Mouse (Mus musculus): Measurements from ENCODE around the gene Adk. TPM values are rescaled to one million over a fixed set of nuclear protein-coding genes. Genes with fewer than 3 reads are reported as not detected.
A peak's percentile ranks its signal among the peaks of the same experiment; 100 is the strongest.

The Adk gene
- polyA plus RNA-seq, 1 experiment from 2014 or later = 102 TPM

DNA sequence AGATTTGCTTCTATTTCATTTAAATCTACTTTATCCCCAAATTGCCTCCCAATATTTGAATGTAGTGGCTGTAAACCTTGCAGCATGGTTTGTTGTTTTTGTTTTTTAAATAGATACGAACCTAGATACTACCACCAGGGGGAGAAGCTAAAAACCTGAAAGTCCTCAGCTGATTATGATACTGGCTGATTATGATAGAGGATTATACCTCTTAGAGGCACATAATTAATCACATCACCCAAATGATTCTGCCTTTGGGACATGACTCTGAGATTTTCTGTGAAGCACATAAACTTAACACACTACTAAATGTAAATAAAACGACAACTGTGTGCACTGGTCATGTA, 201.6 kb downstream of the Adk start:
- DNase-seq (ENCODE audit: low spot score) = peak; percentile 14

DNA sequence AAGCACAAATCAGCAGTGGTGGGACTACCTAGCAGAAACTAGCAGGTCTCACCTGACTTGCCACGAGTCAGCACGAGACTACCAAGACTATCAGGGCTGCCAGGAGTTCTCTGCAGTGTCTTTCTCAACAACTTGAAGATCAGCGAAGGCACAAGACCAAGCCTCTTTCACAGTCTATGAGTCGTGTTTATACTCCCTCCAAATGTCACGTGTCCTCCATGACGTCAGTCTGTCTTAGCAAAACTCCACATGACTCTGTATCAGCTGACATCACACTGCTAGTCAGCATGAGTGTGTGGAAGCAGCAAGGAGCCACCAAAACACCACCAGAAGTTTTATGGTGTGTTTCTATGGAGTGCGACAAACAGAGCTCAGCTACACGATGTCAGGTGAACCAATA, 215.9 kb downstream of the Adk start:
- DNase-seq (ENCODE audit: low spot score) = no peak

DNA sequence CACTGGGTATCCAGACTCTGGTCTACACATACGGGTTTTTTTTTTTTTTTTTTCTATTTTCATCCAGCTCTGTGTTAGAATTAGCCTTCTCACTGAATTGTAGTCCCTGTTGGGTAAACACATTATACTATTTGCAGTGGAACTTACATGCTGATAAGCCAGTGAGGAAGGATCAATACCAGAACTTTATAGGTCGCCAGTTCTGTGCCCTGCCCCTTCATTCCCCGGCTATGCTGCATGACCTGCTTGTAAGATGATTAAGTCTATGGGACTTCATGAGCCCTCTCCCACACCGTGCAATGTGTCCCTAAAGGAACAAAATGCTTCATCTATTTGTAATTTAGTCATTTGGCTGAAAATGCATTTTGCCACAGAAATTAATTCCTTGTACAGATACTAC, 219.1 kb downstream of the Adk start:
- no peak for DNase-seq (ENCODE audit: low spot score)

DNA sequence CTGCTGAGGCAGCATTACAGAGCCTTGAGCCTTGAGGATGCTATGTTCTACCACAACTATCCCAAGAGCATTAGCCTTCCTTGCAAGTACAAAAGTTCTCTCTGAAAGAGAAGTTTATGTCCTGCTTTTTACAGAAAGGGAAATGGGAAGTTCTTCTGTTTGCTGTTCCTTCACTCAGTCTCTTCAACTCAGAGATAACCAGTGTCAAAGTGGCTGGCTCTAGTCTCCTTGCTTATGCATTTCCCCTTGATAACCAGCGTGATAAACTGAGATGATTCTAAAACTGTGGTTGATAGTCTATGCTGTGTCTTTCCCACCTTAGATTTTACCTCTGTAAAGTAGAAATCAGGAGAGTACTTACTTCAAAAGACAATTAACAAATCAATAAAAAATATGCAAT, 223.4 kb downstream of the Adk start:
- no peak for DNase-seq (ENCODE audit: low spot score)

DNA sequence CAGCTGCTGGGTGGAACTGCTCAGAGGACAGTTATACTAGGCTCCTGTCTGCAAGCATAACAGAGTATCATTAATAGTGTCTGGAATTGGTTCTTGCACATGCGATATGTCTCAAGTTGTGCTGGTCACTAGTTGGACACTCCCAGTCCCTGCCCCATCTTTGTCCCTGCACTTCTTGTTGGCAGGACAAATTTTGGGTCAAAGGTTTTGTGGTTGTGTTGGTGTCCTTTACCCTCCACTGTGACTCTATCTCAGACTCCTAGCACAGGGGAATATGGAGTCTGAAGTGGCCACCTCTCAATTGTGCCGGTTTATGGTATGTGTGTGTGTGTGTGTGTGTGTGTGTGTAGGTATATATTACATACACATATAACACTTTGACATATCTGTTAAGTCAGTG, 225.9 kb downstream of the Adk start:
- no peak for DNase-seq (ENCODE audit: low spot score)

DNA sequence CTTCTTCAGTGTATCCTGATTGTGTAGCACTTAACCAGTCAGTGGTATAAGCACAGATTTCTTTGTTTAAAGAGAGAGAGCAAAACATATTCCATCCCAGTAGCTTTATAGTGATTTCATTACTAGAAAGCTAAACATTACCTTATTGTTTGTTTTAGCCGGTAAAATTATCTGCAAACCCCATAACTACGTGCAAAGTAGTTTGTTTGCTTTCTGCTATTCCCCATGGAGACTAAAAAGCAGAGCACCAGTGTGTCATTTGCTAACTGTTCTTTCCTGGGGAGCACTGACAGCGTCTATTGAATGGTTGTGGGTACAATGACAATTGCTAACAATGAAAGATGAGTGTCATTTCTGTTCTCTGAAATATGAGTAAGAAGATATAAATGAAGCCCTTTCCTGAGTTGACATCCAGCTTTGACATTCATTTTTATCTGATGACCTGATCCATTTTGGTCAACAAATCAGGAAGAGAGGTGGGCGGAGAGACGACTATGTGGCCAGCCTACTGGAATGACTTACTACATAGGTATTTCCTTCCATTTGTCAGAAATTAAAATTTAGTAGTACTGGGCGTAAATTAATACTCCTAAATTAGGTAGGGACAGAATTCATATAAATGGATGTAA, 226.6 kb downstream of the Adk start:
- DNase-seq (ENCODE audit: low spot score) = no peak

DNA sequence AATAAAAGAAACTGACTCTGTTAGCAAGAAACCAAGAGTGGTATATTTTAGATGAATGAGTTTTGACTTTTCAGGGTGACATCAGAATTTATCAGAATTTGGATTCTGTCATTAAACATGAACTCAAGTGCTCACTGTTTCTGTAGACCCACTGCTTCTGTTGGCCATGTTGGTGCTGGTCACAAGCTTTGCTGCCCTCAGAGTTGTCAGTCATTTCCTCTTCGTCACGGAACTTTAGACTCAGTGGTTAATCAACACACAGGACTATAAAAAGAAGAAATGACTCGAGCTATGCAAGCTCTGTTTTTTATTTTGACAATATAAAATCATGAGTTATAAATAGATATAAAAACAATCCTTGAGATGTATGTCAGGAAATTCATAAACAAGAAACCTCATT, 228.1 kb downstream of the Adk start:
- DNase-seq (ENCODE audit: low spot score) = no peak

DNA sequence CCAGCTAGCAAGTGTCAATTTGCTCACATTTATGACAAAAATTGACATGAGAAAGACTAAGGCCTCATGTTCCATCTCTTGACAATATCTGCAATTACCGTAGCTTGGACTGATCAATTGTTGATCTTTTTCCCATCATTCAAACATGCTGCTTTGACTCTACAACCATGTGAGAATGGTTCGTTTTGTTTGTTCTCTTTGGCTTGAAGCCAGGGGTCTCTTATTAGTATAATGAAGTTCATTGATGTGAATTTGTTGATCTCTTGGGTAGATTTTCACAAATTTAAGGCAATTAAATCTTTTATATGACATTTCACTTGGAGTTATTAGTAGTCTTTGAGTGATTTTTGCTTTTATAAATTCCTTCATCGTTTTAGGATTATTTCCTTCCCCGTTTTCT, 229.1 kb downstream of the Adk start:
- DNase-seq (ENCODE audit: low spot score) = no peak

DNA sequence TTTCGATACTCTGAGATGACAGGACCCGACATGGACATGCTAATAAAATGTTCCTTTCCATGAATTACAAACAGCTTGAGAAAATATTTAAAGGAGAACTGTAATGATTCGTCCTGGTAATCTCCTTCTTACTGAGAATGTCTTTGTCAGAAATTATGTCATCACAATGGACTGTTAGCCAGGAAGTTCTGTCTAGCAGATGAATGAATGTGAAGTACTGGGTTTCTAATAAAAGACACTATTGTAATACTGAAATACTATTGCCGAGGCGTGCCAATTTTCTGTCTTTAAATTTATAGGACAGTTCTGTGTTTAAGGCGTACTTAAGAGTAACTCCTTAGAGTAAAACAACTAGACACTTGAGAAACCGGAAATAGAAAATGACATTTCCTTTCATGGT, 231.7 kb downstream of the Adk start:
- DNase-seq (ENCODE audit: low spot score) = no peak

DNA sequence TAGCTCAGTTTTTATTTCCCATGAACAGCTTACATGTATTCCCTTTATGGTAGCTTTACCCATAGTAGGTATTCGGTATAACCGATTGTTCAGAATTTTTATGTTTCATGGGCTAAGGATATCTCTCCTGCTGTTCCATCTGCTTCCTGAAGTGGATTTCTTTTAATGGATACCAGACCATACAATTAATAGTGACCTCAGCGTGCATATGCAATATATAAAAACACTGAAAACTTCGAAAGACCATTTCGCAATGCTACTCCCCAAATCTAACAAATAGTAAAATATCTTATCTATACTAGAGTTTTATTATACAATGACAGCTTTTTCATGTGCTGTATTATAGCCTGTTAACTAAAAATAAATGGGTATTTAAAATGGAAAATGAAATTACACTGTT, 232.5 kb downstream of the Adk start:
- DNase-seq (ENCODE audit: low spot score) = no peak

DNA sequence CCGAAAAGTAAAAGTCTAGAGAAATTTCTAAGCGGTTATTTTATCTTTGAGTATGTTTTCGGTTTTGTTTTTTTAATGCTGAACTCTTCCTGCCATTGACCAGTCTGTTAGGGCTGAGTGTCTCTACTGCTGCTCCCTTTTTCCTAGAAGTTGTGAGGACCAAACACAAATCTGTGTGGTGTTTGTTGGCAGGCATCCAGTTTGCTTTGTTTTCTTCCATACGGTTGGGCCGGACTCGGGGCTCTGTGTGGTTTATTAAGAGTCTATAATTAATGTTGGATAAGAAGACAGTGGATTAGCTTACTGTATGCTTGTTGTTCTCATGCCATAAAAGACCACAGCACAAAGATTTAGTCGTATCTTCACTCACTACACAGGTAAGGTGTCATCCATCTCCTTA, 233.9 kb downstream of the Adk start:
- DNase-seq (ENCODE audit: low spot score) = no peak

DNA sequence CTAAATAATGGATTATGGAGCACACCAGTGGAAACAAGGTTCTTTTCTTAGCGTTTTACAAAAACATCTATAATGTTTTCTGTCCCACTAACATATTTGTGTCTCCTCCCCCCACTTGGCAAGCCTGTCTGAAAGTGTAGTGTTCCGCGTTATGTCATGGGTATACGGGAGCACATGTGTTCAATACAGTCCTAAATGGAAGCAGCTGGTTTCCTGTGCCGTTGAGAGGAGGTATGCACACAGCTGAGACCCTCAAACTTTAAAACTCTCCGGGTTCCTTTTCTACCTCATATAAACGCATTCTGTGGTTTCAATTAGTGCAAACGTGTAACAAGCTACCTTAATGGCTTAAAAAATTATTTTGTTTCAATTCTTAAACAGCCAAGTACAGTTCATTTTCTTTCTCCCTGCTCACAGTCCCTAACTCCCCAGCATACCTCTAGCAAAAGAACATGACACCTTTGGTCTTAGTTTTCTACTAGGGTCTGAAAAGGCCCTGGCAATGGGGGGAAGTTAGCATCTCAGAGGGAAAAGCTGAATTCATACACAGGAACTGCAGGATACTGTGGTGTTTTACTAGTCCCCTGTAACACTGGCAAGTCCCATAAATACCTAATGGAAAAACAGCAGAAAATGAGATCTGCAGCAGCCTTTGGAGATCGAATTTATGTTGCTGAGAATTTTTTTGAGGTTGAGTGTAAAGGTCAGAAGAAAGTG, 235.5 kb downstream of the Adk start:
- DNase-seq (ENCODE audit: low spot score) = peak; percentile 61

DNA sequence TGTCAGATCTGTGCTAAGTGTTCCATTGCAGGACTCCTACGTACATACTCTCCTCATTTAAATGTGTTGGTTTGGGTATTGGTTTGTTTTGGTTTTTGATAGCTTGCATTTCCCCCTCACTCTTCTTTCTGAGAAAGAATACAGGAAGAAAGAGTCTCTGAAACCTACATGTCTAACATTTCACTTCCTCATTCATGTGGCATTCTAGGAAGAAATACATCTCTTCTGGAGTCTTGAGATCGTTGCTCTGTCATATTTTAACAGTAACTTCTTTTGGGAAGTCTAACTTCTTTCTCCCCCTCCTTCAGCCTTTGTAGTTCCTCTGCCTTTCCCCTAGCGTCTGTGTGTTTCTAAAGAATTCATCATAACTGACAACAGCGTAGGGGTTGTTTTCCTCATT, 247.4 kb downstream of the Adk start:
- DNase-seq (ENCODE audit: low spot score) = no peak

DNA sequence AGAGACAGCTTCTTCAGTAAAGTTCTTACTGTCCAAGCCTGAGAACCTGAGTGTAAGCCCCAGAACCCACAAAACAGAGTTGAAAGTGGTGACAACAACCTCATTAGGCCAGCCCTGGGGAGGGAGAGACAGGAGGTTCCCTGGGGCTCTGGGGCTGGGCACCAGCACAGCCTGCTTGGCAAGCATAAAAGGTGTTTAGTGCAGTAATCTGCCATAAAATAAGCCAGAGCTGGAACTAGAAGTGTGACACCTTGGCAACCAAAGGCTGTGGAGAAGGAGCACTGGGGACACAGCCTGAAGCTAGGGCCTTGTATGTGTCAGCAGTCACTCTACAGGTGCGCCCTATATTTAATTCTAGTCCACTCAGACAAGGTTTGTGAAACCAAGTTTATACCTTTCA, 252.4 kb downstream of the Adk start:
- DNase-seq (ENCODE audit: low spot score) = no peak

DNA sequence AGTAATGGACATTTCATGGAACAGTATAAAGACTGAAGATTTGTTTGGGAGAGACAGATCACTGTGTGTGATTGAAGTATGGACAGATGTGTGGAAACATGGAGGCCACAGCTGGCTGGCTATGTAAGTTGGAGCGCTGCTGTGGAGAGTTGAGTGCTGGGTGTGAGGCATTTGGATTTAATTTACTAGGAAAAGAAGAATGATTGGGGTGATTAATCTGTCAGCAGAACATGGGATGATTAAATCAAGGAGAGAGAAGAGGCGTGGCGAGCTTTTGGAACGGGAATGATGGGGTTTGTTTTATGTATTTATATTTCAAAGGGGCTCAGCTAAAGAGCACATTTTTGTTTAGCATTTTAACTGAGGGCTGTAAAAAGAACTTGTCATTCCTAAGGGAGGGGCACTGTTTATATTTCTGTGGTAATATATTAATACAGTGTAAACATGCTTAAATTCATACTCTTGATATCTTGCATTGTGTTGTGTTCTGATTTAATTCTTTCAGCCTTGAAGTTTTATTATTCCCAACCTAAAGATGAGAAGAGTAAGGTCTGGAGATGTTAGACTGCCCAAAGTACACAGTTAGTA, 256.1 kb downstream of the Adk start:
- no peak for DNase-seq (ENCODE audit: low spot score)

DNA sequence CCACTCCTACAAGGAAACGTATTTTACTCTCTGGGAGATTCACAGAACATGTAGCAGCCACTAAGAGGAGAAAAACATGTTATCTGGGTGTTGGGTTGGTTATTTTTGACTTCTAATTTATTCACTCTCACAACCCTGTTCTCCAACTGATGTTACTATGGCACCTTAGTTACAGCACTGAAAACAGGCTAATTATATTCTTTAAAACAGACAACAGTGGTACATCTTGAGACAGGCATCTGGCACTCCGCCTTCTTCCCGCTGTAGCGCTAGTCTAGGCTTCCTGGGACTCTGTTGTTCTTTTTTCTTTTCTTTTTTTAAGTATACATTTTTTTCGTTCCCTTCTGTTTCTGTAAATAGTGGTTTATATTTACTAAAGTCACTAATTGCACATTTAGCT, 258.2 kb downstream of the Adk start:
- DNase-seq (ENCODE audit: low spot score) = no peak

DNA sequence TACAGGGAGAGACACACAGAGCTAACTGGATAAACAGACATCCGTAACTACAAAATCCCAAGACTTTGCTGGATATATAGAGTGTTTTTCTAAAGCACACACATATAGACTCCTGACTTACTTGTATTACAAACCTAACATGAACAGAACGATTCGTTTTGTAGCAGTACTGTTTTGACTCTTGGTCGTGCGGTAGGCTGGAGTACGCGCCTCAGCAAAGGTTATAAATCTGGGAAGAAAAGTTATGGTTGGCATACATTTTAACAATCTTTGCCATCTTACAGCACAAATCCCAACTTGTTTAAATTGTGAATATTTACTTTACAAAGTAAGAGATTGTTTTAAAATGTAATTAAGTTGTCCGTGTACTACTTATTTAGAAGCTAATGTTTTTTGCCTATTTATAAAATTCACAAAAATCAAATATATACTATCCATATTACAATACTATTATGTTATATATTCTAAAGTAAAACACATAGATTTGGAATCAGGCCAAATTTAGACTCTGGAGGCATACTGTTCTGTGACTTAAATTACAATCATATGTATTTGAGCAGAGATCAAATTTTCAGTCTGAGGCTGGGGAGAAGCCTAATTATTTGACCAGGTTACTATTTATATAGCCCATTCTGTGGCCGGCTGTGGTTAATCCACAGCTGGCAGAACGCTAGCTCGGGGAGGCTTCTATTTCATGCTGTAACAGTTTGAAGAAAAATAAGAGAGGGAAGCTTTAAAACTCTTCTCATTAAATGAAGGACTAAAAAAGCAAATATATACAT, 261.4 kb downstream of the Adk start:
- no peak for DNase-seq (ENCODE audit: low spot score)

DNA sequence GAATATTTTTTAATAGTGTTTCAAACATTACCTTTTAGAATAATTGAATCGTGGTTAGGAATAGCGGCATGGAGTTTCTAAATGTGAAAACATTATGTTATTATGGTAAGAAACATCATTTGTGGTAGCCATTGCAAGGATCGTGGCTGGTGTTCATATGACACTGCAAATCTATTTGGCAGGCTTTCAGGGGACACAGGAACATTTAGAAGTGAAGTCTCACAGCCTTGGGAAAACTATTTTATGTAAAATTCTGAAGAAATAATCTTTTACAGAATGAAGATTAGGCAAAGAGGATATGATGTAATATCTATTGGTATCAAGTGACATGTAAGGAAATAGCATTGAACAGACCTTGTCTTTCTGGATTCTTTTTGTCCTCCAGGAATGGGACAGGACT, 262.1 kb downstream of the Adk start:
- DNase-seq (ENCODE audit: low spot score) = no peak

DNA sequence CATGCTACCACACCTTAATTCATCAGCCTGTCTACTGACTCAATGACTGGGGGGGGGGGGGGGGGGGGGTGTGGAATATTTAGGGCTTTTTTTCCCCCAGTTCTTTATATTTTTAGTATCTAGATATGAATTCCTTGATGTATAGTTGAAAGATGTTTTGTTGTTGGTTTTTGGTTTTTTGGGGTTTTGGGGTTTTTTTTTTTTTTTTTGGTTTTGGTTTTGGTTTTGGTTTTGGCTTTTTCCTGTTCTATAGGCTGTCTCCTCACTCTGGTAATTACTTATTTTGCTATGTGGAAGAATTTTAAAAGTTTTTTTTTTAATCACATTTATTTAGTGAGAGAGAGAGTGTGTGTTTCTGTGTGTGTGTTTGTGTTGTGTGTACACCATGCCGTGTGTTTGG, 282.5 kb downstream of the Adk start:
- no peak for DNase-seq (ENCODE audit: low spot score)

DNA sequence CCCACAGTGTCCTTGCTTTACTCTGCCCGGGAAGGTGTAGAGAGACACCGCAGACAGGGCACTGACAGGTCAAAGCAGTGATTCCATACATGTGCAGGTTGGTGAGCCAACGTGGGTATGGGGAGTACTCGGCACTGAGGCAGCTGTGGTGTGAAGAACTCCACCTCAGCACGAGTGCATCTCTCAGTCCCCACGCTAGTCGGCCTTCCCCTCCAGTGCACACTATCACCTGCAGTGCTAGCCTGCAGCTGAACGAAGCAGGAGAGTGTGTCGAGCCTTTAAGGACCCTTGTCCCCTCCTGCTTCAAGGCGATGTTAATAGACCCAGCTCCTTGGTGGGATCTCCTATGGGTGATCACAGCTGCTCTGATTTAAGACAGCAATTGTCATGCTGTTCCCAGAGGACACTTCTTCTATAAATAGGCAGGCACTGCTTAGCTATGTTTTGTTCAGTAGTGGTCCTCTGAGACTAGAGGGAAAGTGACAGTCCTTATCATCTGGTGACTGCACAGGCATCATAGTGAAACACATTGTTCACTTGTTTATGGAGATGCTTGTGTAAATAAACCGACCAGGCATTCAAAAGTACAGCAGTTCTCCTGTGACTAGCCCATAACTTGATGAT, 283.4 kb downstream of the Adk start:
- no peak for DNase-seq (ENCODE audit: low spot score)

DNA sequence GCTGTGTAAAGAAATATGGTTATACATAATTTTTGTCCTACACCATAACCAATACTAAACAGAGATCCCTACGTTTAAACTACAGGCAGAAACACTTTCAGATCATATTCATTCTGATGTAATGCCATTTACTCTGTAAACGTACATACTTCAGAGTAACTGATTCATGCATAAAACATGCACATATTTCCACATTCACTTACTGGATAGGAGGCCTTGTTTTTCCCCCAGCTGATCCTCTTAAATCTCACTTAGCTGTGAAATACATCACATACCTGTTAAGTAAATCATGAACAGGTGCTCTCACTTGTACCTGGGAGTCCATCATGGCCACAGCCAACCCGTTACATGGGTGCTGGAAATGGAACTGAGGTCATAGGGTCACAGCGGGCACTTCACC, 285.6 kb downstream of the Adk start:
- no peak for DNase-seq (ENCODE audit: low spot score)

DNA sequence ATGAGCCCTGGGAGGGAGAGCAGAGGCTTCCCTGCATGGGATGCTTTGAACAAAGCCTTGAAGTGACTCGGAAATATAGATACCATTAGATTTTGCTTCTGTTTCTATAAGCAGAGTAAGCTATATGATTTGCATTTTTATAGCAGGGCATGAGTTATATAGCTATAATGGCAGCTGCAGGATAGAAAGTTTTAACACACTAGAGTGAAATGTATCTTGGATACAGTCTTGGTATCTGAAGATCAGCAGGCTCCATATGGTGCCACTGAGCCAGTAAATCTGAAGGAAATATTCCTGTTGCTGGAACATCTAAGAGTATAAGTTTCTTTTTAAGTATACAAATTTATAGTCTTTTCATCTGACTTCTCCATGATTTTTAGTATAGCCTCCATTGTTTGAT, 288.8 kb downstream of the Adk start:
- DNase-seq (ENCODE audit: low spot score) = no peak
